Mouse (Mus musculus) hindlimb bud, embryonic 11.5 days (tissue): ENCODE measurements around the gene Chrna1.

Experiments used
- DNase-seq: peaks from one replicate; pipeline ENCODE4 v3.0.0-alpha.2; 2012; ENCODE audit warnings: low read depth, low spot score; ENCODE audit errors: extremely low spot score

Gene Chrna1

DNA sequence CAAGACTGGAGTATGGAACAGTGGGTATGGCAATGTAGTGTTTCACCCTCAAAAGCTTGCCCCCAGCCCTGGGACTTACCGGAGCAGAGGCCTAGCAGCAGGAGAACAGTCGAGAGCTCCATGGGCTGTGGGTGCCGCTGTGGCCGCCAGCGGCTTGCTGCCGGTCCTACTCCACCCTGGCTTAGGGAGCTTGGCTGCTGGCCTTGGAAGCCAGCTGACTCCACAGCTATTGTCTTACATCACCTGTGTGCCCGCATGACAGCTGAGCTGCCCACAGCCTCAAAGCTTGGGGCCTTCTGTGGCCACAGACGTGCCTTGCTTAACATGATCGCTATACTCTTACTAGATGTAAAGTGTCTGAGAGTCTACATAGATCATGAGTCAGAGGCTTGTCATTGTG, at the start of gene Chrna1:
Gene Chrna1 (minus strand): TSS at position 173 of the 400 bp plus-strand sequence.
- DNase-seq: no peak

DNA sequence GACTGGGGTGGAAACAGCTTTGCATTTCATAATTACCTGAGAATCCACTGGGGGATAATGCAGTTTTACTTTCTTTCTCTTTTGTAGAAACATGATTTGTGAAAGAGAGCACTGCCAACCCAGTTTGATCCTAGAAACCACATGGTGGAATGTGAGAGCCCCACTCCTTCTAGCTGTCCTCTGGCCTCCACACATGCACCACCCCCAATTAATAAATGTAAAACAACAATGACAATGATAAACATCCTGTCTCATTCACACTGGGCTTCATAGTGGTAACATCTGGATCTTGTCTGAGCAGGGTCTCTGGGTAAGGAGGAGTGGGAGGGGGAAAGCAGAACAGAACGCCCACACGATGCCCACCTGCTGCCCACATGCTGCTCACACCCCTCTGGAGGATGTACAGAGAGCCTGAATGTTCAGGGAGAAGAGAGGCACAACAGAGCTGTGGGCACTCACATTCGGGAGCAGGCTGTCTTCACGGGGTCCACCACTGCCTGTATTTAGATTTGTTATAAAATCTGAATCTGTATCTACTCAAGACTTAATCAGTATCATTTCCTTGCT, 38.4 kb upstream of the Chrna1 start:
- DNase-seq: no peak

DNA sequence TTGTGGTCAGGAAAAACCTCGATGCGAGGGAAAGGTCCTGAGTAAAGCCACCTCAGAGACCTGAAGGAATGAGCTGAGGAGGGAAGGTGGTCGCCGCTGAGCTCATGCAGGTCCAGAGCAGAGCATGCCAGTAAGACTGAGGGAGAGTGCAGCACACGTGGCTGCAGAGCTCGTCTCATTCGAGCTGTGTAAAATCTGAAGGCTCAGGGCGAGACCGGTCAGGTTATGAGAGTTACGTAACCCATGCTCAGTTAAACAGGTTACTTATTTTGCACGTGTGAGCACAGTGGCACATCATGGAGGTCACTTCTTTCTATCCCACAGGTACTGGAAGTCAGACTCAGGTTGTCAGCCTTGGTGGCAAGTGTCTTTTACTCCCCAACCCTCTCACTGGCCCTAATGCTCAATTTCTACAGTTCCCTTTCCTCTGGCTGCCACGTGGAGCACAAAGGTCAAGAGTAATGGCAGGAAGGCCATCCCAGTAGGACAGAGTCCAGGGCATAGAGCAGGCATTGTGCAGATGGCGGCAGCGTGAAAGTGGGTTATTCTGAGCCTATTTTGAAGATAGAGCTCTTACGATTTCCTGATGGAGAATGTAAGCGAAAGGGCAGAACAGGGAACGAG, 36.4 kb upstream of the Chrna1 start:
- DNase-seq: no peak

DNA sequence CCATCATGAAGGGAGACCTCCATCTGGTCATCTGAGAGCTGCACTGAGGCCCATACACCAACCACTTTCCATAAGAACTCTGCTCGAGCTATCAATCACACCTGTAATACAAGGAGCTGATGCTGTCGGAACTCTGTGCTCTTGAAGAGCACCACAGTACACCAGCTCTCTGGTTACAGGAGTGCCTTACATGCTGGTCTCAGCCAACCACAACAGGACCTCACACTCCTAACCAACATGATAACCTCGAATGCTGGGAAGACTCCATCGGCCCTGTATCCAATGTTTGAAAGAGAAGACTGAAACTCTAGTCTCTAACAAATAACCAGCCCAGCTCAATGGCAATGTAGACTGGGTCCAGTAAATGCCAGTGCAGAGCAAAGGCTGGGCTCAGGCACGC, 35.3 kb upstream of the Chrna1 start:
- DNase-seq: no peak

DNA sequence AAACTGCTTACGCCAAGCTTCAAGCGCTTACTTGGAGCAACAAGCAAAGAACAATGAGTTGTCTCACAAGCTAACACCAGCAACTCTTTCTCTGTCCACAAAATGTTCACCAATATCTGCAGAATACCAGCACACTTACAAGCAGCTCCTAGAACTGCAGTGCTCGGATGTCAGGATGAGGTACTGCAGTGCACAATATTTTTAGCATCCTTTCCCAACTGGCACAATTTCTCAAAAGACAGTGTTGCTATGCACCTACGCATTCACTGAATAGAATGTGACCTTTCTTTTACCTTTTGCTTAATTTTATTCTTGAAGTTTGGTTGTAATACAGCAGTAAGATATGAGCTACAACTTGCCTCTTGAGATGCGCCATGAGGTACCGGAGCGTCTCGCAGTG, 34.2 kb upstream of the Chrna1 start:
- no peak for DNase-seq

DNA sequence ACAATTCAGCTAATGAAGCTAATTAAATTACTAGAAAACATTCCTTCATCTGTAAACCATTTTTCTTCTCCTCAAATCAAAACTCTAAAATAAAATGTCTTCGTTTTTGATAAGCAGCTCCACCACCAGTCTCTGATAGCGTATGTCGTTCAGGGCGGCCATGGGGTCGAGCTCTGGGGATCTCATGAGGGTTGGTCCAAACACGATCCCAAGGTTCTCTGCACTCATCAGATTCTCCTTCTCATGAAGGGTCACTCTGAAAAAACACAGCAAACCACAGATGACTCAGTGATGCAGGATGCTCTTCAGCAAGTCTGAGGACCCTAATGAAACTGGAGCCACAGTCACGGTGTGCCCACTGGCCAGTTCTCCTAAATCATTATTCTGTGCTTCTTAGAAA, 32.8 kb upstream of the Chrna1 start:
- no peak for DNase-seq

DNA sequence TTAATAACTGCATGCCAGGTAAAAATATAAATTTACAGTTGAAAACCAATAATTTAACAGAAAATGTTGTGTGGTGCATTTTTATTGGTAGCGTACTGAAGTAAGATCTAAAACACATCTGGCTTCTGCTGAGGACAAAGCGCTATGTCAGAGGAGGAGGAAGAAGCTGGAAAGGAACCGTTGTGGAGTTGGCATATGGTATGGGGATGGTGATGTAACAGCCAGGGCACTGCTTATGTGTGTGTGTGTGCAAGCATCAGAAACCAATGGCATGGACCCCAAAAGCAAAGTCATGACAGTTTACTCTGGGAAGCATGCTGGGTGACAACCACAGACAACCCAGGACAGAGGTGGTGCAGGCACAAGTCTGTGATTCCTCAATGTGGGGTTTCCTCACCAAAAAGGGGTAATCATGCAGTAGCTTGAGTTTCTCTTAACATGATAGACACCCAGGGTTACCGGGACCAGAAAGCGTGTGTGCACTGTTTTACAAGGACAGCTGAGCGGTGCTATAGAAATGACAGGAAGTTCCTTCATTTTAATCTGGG, 32.3 kb upstream of the Chrna1 start:
- no peak for DNase-seq

DNA sequence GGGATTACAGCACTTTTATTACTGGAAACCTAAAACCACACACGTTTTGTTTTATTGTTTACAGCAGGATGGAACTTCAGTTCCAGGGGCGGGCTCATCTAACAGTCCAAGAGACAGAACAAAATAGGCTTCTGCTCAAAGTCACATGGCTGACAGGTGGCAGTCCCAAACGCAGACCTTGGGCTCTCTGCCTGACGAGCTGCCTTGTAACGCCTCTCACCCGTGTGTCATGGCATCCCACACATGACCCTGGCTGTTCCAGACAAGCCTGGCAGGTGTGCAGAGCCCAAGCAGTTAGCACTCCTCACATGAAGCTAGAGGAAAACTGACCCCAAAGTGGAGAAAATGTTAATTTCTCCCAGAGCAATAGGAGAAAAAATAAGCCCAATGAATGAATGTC, 31.7 kb upstream of the Chrna1 start:
- no peak for DNase-seq

DNA sequence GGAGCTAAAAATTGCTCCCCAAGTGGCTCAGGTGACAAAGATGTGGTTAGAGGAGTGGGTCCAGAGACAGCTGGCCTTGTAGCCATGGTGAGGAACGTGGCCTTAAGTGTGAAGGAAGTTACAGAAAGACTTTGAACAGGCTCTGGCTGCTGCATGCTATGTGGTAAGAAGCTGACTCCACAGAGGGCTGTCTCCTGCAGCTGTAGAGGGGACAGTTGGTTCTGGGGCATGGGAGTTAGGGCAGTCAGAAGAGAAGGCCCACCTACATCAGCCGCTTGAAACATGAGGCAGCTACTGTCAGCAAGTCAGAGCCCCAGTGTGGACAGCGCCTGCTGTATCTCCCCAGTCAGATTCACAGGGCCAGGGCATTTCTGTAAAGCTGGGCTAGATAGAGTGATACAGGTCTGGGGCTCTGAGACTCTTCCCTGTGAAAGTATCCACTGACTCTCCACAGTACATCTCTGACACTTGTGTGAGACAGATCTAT, 29.6 kb upstream of the Chrna1 start:
- no peak for DNase-seq

DNA sequence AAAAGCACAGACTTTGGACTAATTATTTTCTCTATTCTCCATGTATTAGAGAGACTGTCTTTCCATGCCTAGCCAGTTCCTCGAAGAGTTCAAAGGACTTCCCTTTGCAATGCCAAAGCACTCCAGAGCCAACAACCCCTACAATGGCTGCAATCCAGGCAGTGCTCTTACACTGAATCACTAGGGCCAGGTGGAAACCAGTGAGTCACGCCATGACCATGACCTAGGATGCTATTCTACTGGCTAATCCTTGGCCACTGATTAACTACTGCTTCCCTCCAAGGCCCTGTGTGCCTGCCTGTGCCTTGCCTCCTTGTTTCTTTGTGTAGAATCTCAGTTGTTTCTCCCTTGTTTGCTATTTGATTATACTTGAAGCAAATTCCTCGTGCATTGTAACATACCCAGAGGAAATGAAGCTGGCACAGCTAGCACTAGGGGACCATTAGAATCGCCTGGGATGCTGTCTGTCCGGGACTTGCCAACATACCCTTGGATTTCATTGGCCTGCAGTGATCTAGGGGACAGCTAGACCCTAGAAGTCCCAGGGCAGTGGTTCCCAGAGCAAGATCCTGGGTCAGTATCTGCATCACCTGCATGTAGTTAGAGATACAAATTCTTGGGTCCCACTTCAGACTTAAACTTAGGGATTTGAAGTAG, 29.1 kb upstream of the Chrna1 start:
- no peak for DNase-seq

DNA sequence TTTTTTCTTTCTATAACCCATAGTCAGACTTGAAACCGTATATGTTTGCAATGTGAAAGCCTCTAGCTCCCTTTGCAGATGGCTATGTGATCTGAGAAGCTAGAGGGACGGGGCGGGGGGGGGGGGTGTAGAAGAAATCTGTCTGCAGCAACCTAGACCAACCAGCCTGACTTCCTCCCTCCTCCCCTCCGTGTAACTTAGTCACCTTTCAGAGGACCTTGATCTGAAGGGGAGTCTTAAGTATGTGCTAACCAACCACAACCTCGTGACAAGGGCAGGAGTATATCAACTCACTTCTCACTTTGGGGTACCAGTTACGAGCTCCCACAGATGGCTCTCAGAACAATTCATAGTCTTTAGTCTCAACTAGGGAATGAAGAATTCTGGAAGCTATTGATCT, 28.3 kb upstream of the Chrna1 start:
- no peak for DNase-seq

DNA sequence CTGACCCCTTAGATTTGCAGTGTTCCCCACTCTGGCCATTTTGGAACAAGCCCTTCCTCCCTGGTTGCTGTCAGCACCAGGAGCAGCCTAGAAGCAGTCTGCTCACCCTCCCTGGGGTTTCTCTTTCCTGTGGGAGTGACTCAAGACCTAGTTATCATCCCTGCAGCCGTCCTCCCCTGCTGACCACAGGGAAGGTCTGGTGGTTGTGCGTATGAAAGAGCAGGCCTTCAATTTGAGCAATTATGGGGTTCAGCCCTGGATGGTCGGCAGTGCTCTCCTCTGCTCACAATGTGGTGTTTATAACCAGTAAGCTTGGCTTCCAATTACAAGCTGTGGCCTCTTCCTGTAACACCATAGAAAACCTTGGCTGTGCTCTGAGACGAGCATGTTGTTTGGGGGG, 27.5 kb upstream of the Chrna1 start:
- no peak for DNase-seq

DNA sequence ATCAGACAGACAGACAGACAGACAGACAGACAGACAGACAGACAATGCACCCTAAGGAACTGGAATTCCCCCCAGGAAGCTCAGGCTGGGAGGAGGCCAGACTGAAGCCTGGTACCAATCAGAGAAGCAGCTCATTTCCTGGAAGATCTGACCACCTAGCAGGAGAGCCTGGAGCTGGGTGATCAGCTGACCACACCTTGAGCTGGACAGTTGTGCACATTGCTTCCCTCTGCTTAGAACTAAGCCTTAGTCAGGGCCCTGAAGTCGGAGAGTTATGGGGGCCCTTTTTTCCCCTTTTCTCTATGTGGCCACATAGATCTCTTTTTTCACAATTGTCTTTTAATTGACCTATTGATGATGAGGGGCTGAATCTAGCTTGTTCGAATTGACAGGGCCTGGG, 27.0 kb upstream of the Chrna1 start:
- DNase-seq: no peak

DNA sequence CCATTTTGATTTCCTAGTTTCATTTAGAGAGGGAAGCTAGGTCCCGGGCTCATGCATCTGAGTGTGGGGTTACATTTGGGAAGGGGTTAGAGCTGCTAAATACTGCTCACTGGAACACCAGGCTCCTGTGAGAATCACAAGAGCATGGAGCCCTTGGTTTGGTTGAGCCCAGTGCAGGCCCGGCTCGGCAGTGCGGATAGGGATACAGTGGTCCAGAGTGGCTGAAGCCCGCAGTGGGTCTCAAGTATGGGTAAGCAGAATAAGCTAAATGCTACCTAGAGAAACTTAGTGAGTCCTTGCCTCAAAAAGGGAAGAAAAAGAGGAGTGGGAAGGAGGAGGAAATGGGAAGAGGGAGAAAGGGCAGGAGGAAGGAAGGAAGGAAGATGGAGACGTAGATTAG, 26.5 kb upstream of the Chrna1 start:
- DNase-seq: no peak

DNA sequence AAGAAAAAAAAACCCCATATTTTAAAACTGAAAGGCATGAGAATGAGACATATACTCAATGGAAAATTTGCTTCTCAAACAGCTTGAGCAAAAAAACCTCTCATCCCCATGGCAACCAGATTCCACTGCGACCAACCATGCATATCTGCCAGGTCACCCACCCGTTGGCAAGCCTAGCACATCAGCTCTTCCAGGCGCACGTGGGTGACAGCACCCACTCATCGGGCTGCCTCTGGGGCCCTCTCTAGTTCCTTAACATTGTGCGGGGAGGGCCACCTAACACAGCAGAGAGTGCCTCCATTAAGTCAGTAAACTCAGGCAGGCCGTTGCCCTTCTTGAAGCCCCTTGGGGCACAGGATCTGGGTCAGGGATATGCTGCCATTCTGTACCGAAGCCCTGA, 24.9 kb upstream of the Chrna1 start:
- DNase-seq: no peak

DNA sequence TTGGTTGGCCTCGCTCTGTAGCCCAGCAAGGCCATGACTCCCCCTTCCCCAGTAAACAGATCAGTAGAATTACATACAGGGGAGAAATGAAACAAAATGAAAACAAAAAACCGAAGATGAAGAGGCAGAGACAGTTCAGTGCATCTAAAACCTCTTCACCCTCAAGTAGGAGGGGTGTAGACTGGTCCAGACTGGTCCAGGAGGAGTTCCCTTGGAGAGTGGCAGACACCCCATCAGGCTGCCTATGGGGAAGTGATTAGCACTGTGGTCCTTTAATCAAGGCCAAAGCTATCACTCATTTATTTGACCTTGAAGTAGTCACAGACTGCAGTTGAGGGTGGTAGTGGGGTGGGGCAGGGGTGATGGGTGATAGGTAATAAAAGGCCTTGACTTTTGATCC, 24.4 kb upstream of the Chrna1 start:
- no peak for DNase-seq

DNA sequence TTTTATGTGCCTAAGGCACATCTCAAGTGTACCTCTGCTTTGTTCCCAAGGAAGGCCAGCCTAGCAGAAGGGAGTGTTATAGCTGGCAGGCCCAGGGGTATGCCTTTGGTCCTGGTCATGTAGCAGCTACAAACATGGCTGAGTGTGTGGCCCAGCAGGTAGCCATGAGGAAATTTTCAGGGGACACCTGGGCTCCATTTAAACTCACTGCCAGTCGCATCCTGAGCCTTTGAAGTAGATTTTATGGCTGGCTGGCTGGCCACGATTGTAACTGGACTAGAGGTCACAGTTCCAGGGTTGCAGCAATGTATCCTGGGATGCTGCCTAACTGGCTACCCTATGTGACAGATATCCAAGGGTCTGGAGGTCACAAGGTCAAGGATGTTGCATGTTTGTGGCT, 20.5 kb upstream of the Chrna1 start:
- no peak for DNase-seq

DNA sequence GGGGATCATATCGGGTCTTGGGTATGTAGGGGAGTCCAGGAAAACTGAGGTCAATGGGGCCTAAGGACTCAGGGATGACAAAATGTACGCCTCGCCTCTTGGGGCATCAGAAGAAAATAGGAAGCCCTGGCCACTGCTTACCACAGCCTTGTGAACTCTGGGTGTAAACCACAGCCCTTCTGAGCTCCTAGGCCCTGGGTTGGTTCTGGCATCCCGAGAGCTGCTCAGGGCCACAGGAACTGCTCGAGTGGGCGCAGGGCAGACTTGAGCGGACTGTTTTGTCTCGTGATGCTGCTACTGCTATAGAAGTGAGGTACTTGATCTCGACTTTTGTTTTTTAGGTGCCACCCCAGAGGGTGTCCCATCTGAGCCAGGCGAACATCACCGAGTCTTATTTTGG, 17.6 kb upstream of the Chrna1 start:
- no peak for DNase-seq

DNA sequence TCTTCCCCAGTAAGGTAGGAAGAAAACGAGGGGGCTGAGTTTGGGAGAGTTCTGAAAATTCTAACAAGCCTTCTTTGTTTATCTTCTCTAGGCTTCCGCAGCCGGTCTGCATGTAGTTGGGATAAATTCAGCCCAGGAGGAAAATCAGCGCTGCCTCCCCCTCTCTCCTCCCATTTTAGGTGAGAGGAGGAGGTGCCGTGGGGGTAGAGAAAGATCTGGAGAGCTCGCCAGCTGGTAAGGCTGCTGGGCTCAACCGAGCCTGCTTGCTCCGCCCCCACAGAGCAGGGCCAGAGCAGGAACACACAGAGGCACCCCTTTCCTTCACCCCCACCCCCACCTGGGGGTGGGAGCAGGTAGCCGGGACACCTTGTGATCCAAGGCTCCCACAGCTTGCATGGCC, 16.6 kb upstream of the Chrna1 start:
- DNase-seq: no peak

DNA sequence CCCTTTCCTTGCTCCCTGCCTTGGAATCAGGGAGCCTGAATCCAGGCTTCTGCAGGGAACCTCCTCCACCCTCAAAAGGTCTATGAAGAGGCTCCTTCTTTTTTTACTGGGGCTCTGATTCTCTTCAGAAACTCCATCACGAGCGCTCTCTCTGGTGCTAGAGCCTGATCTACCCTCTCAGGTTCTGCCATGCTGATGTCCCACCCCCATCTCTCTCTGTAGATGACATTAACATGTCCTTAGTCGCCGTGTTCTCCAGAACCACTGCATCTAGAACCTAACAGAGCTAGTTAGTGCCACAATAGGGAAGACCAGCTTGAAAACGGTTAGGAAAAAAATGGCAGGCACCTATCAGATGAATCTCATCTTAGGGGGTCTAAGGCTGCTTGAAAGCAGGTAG, 16.2 kb upstream of the Chrna1 start:
- DNase-seq: no peak

DNA sequence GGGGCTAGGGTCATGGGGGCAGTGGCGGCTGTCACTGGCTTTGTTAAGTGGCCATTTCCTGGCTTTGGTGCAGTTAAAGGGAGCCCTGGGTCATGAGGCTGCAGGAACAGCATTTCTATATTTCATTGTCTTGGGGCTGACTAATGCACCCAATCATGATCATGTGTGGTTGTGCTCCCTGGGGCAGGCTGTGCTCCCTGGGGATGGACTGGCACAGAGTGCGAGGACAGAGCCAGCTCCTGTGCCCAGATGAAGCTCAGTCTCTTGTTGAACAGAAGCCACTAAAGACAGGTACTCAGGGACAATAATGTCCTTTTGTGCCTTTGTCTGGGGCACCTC, 12.9 kb upstream of the Chrna1 start:
- DNase-seq: no peak

DNA sequence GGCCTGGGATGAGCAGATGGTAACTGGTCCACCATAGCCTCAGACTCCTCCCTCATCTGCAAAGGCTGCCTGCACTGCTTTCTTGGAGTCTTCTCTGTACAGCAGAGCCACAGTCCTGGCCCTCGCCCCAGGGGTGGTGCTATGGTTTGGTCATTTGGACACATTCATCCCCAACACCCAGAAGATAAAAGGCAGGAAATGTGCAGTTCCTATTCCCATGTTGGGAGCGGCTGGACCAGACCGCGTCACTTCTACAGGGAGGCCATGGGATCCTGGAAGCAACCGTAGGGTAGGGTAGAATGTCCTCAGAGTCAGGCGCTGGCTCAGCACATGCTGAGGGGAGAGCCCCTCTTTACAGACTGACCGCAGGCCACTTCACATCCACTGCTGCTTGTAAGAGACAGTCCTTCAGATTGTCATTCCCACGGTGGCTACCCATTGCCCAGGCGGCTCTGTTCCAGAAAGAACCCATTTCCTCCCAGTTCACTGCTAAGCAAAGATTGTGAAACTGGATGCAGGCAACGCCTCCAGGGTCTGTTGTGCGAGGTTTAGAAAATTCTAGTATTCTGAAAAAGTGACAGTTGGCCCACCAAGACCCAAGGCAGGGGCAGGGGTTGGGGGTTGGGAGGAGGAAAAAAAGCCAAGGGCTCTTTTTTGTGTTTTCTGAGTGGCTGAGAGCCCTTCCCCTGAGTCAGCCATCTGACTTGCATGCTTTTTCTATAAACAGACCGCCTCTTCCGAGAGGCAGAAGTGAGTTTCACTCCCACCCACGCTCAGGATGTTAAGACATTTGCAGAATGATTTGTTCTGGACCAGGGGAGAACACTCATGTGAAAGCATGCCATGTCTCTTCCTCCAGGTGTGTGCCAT, 12.3 kb upstream of the Chrna1 start:
- DNase-seq: no peak
